Mouse (Mus musculus): ENCODE data around the gene Trmt61a.
A peak's percentile ranks its signal among the peaks of the same experiment; 100 is the strongest.
"Not testable (repeated sequence)": the region's sequence is repeated elsewhere in the genome, so short reads cannot be mapped to it uniquely, and the experiment has no call there.

Trmt61a gene

DNA sequence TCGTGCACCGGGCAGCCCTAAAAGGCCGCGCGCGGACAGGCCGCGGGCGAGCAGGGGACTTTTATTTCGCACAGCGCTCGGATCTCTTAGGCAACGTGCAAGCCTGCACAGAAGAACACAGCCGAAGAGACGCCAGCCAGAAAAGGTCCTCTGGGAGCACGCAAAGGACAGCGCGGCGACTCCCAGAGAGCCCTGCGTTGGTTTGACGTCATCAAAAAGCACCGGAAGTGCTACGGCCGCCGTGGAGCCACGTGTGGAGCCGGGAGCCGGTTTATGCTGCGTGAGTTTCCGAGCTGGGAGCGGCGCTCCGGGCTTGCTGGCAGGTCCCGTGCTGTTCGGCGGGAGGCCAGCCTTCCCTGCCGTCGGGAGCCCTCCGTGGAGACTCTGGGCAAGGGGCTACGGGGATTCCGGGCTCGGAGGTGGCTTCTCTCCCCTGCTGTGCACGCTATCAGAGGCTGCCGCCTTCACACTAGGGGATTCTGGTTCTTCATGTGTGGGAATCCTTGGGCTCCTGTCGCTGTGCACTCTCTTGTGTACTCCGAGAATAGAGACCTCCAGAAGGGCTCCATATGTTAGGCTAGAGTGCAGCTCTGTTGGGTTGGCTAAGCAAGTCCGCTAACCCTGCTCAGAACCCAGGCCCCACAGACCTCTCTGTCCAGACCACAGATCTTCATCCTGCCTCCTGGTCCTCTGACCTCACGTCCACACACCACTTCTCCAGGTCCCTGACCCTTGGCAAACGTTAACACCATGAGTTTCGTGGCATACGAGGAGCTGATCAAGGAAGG, at the start of gene Trmt61a:
Gene Trmt61a, plus strand, starts transcription at position 224 of the 788 bp plus-strand sequence.
- no peak for DNase-seq (ENCODE audit: low spot score)

DNA sequence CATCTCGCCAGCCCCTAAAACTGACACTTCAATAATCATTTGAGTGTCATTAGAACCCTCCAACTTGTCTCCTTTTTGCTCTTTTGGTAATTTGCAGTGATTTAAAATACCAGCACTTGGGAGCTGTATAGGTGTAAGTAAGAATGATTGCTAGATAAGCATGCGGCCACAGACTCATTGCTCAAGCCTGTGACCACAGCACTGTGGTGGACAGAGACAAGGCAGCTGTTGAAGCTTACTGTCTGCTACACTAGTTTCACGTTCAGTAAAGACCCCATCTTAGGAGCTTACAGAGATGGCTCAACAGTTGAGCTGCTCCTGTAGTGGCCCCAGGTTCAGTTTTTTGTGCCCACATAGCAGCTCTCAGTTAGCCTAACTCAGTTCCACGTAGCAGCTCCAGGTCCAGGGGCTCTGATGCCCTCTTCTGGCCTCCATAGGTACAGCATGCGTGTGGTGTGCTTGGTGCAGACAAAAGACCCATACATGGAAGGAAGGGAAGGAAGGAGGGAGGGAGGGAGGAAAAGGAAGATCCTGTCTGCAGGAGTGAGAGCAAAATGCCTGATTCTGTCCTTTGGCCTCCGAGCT, 29.8 kb upstream of the Trmt61a start:
- DNase-seq (ENCODE audit: low spot score) = no peak

DNA sequence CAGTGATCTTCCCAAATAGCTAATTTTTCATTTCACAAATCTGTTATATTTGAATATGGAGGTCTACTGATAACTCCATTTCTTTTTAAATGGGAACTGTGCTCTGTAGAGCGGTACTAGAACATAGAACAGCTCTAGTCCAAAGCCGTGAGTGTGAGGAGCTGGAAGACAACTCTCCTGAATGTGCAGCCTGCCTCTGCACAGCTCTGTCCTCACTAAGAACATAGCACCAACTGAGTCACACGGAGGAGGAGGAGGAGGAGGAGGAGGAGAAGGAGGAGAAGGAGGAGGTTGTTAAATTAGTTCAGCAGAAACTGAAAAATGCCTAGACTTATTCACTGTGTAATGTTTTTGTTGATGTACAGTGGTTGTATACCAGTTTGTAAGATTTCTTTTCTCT, 25.0 kb upstream of the Trmt61a start:
- DNase-seq (ENCODE audit: low spot score) = no peak

DNA sequence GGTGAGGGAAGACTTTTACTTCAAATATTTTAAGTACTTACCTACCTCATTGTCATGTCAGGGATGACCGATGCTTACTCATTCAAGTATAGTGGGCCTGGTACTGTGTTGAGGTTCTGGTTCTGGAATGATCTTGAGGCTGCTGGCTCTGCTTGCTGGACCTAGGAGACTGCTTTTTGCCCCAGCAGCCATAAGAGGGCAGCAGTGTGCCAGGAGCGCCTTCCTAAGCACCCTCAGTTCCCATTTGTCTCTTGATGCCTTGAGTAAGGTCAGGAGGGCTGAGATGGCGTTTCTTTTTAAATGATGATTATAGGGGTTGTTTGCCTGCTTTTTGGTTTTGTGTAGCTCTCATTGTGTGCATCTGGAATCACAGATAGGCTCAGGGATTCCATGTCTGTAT, 24.5 kb upstream of the Trmt61a start:
- no peak for DNase-seq (ENCODE audit: low spot score)

DNA sequence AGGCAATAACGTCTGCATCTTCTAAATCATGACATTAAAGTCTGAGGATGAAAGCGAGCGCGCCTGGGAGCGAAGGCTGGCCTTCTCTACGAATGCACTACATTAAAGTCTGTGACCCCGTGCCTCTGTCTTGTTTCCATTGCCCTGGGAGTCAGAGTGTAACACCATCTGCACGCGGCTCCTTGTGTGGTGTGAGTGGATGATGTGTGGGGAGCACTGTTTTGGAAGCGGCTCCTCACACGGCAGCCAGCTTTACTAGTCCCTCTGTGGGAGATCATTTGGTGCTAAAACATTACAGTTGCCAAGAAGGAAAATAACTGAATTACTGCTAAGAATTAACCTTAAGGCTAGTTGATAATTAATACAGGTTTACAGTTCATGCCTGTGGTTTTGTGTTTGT, 22.2 kb upstream of the Trmt61a start:
- no peak for DNase-seq (ENCODE audit: low spot score)

DNA sequence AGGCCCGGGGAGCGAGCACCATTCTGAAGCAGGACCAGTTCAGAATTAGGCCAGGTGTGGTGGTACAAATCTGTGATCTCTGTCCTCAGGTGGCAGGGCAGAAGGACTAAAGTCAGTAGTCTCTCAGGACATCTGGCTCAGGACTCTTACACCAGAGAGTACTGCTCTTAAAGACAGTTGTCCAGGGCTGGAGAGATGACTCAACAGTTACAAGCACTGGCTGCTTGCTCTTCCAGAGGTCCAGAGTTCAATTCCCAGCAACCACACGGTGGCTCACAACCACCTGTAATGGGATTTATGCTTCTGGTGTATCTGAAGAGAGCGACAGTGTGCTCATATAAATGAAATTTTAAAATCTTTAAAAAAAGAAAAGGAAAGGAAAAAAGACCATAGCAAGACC, 18.6 kb upstream of the Trmt61a start:
- DNase-seq (ENCODE audit: low spot score) = no peak

DNA sequence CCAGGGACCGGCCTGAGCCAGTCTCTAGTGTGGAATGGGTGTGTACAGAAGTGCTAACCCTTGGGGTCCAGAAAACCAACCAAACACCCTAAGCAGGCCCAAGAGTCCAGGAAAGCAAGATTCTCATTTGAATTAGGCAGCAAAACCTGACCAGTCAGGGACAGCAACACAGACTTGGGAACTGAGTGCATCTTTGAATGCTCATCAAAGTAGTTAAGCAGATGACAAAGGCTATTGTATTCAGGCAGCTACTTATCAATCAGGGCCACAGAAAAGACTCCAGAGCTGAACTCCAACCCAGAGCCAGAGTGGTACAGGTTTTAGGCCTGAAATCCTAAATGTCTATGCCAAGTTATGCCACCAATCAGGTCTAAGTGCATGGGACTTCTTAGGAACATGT, 17.3 kb upstream of the Trmt61a start:
- no peak for DNase-seq (ENCODE audit: low spot score)

DNA sequence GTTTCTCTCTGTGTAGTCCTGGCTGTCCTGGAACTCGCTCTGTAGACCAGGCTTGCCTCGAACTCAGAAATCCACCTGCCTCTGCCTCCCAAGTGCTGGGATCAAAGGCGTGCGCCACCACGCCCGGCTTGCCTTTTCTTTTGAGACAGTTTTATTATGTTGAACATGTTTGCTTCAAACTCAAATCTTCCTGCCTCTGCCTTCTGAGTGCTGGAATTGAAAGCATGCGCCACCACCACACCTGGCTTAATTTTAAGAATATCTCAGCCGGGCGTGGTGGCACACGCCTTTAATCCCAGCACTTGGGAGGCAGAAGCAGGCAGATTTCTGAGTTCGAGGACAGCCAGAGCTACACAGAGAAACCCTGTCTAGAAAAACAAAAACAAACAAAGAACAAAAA, 16.4 kb upstream of the Trmt61a start:
- not testable (repeated sequence) for DNase-seq (ENCODE audit: low spot score)

DNA sequence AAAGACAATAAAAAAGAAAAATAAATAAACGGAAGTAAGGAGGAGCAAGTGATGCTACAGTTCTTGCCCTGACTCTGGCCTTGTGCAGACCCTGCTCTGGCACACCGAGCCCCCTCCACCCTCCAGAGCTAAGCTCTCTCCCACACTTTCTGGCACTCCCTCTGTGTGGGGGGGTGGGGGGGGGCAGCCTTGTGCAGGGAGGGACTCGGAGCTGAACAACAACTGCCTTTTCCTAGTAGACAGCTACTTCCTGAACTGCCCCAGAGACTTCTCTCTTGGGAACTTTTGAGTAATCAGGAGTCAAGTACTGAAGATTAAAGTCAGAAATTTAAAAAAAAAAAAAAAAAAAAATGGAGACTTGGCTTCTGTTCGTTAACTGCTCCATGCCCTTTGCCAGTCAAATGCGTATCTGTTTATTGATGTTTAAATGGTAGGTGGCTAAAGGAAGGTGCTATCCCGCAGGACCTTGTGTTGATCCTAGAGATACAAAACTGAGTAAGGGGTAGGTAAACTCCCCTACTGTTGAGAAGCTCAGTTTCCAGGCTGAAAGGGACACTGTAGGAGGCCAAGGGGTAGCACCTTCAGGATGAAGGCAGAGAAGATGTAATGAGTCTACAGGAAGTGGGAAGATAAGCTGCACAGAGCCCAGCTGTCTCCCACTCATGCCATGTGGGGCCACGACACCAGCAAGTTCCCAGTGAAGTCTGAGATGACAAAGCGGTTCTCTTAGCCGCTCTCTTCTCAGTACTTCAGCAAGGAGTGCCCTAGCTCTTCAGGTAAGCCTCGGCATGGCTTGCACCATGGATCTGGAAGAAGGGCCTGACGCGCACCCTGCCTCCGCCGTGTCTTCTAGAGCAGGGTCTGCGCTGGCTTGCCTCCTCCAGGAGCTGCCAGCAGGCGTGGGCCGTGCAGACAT, 14.4 kb upstream of the Trmt61a start:
- no peak for DNase-seq (ENCODE audit: low spot score)

DNA sequence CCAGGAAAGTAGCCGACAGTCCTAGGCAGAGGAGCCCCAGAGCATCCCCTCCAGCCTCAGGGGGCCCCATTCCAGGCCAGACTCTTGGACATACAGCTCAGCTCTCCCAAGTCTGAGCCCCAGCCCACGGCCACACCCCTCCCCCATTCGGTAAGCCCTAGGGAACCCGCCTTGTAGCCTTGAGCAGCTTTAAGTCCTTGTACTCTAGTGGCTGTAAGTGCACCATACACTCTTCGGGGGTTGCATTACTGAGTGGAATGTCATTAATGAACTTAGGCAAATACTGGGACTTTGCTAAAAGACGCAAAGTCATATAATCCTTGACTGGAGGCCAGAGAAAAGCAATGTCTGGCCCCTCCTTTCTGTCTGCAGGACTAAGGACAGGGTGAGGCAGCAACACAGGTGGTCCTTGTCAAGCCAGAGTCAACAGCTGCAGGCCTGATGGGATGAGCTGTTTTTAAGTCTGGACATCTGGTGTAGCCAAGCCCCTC, 13.7 kb upstream of the Trmt61a start:
- no peak for DNase-seq (ENCODE audit: low spot score)

DNA sequence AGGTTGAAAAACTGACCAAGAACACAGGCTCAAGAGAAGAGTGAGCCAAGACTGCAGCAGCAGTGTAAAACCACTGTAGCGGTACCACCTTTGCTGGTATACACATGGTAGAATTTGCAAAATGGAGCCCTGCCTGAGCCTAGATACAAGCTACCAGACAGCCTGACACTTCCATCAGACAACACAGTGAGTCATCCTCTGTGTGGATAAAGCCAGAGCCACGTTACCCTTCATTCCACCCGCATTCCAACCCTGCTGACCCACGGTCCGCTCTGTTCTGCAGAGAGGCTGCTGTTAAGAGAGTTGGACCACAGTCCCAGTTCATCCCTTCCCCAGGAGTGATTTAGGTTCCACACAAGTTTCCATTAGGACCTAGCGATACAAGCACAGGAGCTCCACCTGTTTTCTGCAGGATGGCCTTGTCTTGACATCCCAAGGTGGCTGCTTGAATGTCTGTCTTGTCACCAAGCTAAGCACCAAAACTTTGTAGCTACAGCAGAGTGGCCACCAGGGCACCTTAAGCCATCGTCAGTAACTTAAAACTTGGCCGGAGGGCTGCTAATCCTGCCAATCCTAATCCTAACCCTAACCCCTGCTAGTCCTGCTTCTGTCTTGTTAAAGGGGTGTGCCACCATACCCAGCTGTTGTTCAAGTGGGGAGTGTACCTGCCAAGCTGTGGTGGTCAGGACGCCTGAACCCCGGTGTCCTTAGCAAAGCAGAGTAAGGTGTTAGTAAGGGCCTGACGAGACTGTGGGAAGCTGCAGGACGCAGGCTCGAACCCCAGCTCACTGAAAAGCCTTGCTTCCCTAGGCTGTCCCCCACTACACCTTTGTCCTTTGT, 12.6 kb upstream of the Trmt61a start:
- DNase-seq (ENCODE audit: low spot score) = no peak

DNA sequence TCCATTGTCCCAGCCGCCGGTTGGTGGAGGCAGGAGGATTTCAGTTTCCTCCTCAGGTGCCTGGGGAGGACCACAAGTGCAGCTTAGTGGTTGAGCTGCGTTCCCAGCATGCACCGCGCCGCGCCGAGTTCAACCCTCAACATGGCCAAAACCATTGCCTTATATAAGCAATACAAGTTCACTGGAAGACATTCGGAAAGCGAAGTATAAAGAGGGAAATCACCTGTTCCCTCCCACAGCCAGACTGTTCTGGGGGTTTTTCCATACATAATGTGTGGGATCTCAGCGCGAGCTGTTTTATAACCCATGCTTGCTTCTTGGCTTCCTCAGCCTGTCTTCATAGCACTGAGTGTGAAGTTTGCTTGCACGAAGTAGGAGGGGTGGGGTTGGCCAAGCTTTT, 11.5 kb upstream of the Trmt61a start:
- DNase-seq (ENCODE audit: low spot score) = no peak

DNA sequence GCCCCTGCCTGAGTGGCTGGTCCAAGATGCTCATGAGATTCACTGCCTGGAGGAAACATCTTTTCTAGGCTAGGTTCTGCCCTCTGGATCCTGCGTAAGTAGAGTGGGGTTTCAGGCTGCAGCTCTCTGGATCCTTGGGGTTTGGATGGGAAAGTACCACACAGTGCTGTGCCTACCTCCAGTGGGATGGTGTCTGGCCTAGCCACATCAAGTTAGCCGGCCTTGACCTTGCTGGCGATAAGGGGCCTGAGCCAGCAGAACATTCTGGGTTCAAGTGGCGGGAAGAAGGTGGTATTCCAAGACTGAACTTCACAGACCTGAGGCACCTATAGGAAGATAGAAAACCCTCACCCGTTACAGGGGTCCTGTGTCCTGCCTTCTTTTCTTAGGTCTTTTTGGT, 10.5 kb upstream of the Trmt61a start:
- no peak for DNase-seq (ENCODE audit: low spot score)

DNA sequence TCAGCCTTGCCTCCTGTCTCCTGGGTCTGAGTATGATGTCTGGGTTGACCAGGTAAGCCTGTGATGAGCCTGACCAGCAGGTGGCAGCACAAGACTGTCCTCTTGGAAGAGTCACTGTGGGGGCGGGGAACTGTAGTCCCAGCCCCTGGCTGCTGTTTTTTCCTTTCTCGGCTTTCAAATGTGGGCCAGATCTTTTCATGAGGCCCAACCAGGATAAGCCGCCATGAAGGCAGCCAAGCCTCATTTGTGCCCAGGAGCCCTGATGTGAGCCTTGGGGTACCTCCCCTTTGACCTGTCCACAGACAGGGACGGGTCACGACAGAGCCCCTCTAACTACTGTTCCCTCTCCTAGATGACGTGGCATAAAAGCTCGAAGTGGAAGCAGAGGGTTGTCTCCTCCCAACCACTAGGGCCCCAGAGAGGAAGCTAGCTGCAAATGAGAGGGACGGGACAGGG, 9.4 kb upstream of the Trmt61a start:
- DNase-seq (ENCODE audit: low spot score) = peak; percentile 96

DNA sequence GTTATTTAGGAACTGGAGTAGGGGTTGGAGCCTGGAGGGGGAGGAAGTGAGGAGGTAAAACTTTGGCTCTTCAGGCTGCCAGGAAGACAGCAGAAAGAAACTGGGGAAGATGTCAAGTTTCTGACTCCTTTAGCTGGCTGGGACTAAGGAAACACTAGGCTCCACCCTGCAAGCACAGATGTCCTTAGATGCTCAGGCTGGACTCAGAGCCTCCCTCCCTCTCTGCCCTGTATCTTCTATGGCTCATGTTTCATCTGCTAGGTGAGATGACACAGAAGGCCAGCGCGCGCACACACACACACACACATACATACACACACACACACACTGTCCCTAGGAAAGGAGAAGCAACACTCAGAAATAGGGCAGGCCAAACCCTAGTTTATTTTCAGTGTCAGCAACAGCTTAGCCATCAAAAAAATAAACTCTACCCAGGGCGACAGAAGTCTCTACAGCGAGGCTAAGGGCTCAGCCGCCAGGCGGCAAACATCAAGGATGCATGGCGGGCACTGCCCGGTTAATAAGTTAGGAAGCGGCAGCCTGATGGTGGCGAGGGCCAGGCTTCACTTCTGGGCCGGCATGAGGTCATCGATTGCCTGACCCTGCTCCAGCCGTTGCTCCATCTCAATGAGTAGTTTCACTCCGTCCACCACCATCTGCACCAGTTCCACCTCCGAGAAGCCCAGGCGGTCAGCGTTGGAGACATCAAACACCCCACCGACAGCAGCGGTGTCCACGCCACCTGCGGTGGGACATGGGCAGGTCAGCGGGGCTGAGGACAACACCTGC, 8.7 kb upstream of the Trmt61a start:
- no peak for DNase-seq (ENCODE audit: low spot score)

DNA sequence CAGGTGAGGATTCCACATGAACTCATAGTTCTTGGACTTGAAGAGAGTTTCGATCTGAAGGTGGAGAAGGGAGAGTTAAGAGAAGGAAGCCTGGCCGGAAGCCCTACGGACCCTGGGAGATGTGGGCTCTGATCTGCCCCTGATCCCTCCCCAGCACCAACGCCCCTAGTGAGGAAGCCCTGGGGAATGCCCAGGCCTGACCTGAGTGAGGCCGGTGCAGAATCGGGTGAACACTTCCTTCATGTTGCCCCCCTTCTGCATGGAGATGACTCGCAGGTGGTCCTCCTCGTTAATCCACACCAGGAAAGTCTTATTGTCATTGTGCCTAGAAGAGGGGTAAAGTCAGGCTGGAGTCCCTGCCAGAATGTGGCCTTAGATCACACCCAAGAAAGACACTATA, 7.9 kb upstream of the Trmt61a start:
- no peak for DNase-seq (ENCODE audit: low spot score)

DNA sequence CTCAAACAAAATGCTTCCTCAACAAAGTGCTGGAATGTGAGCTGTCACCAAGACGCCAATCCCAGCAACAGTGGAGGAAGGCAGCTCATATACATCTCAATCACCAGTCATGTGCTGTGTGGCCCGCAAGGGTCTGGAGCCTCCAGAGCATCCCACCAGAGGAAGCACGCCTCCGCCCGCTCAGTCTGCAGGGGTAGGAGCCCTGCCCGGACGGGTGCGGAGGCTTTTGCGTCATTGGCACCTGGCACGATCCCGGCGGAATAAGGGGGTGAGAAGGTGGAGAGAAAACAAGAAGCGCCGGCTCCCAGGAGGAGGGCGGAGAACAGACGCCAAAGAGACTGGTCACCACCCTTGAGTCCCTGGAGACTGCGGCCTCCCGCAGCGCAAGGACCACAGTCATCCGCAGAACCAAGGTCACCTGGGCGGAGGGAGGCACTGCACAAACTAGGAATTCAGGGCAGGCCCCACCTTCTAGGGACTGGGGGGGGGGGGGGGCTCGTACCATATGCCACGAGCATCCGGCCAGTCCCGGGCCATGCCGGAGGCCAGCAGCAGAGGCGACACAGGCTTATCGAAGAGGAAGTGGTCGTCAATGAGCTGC, 7.4 kb upstream of the Trmt61a start:
- DNase-seq (ENCODE audit: low spot score) = no peak

DNA sequence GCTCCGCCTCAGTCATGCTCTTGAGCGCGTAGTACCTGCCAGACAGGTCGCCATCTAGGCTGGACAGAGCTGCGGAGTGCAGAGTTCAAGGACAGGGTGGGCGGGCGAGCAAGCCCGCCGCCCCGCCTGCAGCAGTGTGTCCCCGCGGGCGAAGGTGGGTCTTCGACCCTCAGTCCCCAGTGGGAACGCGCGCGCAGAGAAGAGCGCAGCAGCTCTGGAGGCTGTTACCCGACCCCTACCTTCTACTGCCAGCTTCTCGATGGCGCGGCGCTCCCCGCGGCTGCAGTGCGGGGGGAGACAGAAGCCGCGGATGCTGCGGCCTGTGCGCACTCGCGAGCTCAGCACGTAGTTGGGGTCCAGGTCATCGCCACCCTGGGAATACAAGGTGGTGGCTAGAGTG, 6.9 kb upstream of the Trmt61a start:
- DNase-seq (ENCODE audit: low spot score) = no peak

DNA sequence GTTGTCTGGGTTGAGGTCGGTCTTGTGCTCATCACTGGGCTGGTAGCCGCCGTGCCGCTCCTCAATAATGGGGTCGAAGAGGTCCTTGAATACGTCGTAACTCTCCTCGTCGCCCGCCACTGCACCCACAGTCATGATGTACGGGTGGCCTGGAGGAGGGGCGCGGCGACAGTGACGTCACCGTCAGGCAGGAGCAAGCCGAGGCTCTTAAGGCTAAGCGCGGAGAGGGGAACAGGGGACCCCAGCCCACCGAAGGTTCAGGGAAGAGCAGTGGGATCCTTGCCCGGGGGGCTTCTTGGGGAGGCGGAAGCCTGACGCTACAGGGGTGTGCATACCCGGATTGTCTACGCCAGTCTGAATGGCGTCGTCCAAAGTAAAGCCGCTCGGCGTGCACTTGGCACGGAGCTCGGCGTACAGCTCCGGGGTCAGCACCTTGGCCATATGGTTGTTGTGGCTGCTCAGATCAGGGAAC, 6.4 kb upstream of the Trmt61a start:
- no peak for DNase-seq (ENCODE audit: low spot score)

DNA sequence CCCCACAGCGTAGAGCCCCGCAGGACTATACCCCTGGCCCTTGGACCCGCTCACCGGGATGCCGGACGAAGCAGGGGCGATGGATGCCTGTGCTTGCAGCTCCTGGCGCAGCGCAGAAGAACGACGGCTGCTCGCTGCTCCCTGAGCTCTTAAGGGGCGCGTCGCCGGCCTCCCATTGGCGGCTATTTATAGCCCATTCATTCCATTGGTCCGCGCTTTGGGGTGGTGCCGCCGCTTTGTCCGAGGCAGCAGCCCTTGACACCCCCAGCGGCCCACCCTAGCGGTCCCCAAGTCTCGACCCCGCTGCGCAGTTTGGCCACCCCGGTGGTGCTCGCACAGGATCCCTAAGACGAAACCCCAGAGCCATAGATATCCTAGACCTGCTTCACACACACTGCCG, 5.7 kb upstream of the Trmt61a start, which contains the start of gene Ckb:
Gene Ckb, minus strand, starts transcription at position 163 of the 400 bp plus-strand sequence.
- DNase-seq (ENCODE audit: low spot score) = peak; percentile 90
